Mouse (Mus musculus) spleen, postnatal 36 days (tissue): Measurements from ENCODE around the gene Mark2.
"Not testable (repeated sequence)": the region's sequence is repeated elsewhere in the genome, so short reads cannot be mapped to it uniquely, and the experiment has no call there.

ENCODE experiments used
- DNase-seq, 2 experiments: peaks; one replicate each; pipeline ENCODE4 v3.0.0; 2022; ENCODE audit warnings: low spot score in 2 of 2, mixed read lengths in 1 of 2

Gene Mark2

DNA sequence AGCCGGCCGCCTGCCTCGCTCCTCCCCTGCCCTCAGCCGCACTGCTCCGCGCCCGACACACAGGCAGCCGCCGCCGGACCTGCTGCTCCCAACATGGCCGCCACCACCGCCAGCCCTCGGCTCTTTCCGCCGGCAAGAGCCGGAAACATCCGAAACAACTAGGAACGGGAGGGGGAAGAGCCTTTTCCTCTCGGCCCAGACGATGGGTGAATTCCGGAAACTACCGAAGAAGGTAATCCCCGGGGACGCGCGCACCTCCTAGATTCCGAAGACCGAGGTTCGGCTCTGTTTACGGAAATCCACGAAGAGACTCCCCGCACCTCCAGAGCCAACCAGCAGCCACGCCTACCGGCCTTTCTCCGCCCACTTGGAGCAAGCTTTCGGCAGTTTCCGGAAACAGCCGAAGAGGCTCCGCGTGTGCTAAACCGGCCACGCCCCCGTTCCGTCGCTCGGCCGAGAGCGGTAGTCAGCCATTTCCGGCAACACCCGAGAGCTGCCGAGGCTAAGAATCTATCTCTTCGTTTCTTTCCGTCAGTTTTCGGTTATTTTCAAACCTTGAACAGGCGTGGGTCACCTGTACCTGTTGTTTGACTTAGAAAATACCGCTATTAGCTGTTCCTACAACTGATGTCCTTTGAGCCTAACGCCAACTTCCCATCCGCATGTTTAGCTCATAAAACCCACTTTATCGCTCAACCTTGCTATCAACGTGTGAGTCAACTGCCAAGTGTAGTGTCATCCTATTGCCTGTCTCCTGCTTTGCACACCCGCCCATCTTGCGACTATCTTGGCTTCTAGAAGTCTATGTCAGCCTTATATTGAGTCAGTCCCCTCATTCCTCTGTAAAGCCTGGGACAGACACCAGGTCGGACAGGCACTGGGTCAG lies at the start of gene Mark2:
Gene Mark2 (minus strand): TSS at position 349 of the 886 bp plus-strand sequence.
- peak; percentile 99 for DNase-seq

DNA sequence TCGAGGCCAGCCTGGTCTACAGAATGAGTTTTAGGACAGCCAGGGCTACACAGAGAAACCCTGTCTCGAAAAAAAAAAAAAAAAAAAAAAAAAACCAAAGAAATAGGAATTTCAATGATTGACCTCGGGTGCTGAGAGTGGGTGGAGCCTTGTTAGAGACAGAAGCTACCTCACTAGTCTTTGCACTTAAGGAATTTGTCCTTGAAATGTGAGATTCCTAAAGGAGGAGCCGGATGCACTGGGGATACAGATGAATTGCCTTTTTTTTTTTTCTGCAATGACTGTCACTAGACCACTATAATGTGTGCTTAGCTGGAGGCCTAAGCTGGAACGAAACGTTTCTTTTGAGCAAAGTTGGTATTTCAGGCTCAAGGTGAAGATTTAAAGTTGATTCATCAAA lies 46.8 kb upstream of the Mark2 start:
- DNase-seq, result no peak

DNA sequence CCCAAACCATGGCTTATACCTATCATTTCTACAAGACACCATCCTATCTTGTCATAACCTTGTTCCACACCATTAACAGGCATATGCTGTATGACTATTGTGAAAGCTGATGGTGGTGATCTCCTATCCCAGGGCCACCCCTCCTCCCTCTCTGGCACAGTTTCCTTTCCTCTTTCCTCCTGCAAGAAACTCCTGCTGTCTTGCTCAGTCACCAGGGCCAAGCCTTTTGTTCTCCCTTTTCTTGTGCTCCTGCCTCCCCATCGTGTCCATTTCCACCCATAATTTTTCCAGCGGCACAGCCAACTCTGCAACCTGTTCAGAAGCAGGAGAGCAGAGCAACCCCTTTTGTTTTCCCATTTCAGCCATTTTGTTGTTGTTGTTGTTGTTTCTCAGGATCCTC lies 44.4 kb upstream of the Mark2 start:
- DNase-seq, result no peak

GRCm38 (mm10) chr19:7382903-7383865 lies 41.5 kb upstream of the Mark2 start, which contains the start of gene Spindoc:
Spindoc (minus strand) TSS chr19:7382994.
- DNase-seq, result peak; percentile 94 to 96

DNA sequence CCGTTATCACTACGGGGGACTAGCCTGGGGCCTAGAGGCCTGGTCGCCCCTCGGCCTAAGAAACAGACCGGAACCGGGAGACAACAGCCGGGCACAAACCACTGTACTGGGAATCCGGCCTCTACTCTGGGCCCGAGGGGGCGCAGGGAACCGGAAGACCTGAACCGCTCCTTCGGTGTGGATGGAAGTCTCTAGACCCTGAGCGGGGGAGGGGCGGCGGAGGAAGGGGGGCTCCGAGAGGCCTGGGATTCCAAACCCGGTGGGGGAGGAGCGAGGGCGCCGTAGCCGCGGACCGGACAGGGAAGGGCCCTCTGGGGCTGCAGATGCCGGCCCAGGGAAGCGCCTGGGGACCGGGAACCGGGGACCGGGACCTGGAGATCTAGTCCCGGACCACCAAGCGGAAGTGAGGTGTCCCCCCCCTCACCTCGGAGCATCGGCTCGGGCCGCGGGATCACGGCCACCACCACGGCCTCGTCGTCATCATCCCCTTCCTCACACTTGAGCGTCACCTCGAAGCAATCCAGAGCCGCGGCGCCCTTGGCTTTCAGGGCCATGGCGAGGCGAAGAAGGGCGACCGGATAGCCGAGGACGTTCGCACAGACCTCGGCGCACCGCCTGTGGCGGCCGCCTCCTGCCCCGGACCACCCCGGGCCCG lies 40.7 kb upstream of the Mark2 start:
- peak; percentile 17 to 35 for DNase-seq

GRCm38 (mm10) chr19:7381906-7382247 lies 40.2 kb upstream of the Mark2 start:
- DNase-seq, result no peak

- DNase-seq, result no peak
Measured at GRCm38 (mm10) chr19:7377639-7378038, 36.0 kb upstream of the Mark2 start.

- no peak for DNase-seq
Measured at GRCm38 (mm10) chr19:7374491-7374890, 32.8 kb upstream of the Mark2 start.

GRCm38 (mm10) chr19:7369469-7369868 lies 27.8 kb upstream of the Mark2 start:
- DNase-seq, result not testable (repeated sequence)

- no peak for DNase-seq
Measured at GRCm38 (mm10) chr19:7353636-7354035, 12.0 kb upstream of the Mark2 start.

DNA sequence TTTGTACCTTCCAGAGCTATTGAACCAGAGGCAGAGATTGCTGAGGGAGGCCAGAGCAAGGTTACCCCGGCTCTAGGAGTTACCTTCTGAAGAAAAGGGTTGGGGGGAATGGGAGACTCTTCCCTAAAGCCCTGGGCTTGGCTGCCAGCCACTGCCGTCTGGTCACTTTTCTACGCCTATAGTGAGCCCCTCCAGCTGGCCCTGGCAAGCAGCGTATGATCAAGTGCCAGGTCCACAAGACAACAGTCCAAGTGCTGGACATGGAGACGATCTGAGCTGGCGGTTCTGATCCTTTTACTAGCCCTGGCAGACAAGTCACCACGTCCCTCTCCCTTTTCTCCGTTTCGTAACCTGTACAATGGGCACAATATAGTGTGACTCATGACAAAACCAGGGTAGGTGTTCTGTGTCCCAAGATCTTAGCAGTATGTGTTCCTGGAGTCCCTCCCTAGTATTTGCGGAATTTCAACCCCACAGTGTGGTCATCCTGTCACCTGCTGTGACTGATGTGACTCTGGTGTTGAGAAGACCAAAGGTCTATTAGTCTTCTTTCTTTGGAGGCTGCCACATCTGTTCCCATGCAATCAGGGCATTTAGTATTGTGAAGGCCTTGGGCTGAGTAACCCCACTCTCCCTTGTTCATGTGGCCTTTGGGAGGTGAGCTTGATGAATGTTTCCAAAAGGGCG lies 11.3 kb upstream of the Mark2 start:
- no peak for DNase-seq

DNA sequence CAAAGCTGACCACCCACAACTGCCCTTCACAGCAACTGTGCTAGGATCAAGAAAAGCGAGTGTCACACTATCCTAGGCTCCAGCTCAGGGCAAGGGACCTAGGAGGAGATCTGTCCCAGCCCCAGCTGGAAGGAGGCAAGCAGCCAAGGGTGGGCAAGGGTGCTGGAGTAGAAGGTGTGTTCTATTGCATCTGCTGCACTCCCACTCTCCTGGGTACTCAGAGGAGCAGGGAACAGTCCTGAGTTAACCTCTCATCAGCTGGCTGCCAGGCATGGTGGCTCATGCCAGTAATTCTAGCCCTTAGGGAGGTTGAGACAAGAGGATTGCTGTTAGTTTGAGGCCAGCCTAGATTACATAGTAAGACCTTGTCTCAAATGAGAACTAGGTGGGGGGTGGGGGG lies 8.3 kb upstream of the Mark2 start:
- no peak for DNase-seq

- DNase-seq, result peak in 1 of 2 experiments; percentile 21
Measured at GRCm38 (mm10) chr19:7345235-7345755, 3.6 kb upstream of the Mark2 start.

GRCm38 (mm10) chr19:7342646-7343045 lies 986 bp upstream of the Mark2 start:
- no peak for DNase-seq

GRCm38 (mm10) chr19:7340780-7341475 lies 732 bp downstream of the Mark2 start:
- peak; percentile 34 to 36 for DNase-seq

GRCm38 (mm10) chr19:7340371-7340779 lies 1.3 kb downstream of the Mark2 start:
- DNase-seq, result peak in 1 of 2 experiments; percentile 18

GRCm38 (mm10) chr19:7339867-7340266 lies 1.8 kb downstream of the Mark2 start:
- no peak for DNase-seq

DNA sequence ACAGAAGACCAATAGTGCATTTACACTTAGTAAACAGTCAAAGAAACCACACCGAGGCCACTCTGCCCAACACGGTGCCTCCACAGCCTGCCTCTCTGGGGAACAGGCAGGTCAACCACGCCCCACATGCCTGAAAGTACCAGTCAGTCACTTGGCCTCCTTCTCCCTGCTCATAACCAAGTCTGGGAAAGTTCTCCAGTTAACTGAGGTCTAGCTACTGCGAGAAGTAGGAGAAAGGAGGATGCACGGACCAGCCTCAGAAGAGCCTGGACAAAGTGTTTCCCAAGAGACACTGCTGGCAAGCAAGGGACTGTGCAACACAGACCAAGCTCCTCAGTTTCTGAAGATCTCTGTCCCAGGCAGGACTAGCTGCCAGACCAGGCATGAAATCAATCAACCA lies 2.6 kb downstream of the Mark2 start:
- no peak for DNase-seq

- DNase-seq, result no peak
Measured at GRCm38 (mm10) chr19:7337781-7338342, 3.8 kb downstream of the Mark2 start.

GRCm38 (mm10) chr19:7335656-7336055 lies 6.0 kb downstream of the Mark2 start:
- DNase-seq, result no peak
